Mouse (Mus musculus) cortical plate, adult 2 months (tissue): Measurements from ENCODE around the gene Olfr433. TPM values are rescaled to one million over a fixed set of nuclear protein-coding genes. Genes with fewer than 3 reads are reported as not detected.
"Not testable (repeated sequence)": the region's sequence is repeated elsewhere in the genome, so short reads cannot be mapped to it uniquely, and the experiment has no call there.

Experiments used
- H3K27ac ChIP-seq: fragments of 200-500 bp; 2 replicates; pipeline ENCODE4 v1.5.1; 2012; ENCODE audit warnings: low read length, control low read depth, inconsistent platforms; ENCODE audit not compliant: insufficient read depth
- H3K4me1 ChIP-seq: fragments of 200-500 bp; 2 replicates; pipeline ENCODE4 v1.6.1; 2011; ENCODE audit warnings: low read length; ENCODE audit not compliant: control insufficient read depth, insufficient read depth
- H3K4me3 ChIP-seq: fragments of 200-500 bp; 2 replicates; pipeline ENCODE4 v1.5.1; 2011; ENCODE audit warnings: mild to moderate bottlenecking, low read length, control low read depth; ENCODE audit not compliant: insufficient read depth
- CTCF ChIP-seq: fragments of 200-500 bp; IDR thresholded peaks from 2 replicates; pipeline ENCODE4 v1.5.1; 2011; ENCODE audit warnings: mild to moderate bottlenecking, control low read depth, low read length; ENCODE audit not compliant: insufficient read depth; ENCODE audit errors: extremely low read depth
- POLR2A ChIP-seq: fragments of 200-500 bp; IDR thresholded peaks from 2 replicates; pipeline ENCODE4 v1.6.1; 2011; ENCODE audit warnings: mild to moderate bottlenecking, low read length, control low read depth; ENCODE audit not compliant: insufficient read depth; ENCODE audit errors: extremely low read depth
- polyA plus RNA-seq: library from polyadenylated mRNA; depleted of rRNA; stranded (reverse); fragments of >200 nt; gene quantifications from 2 replicates; pipeline ENCODE4 v1.2.3, GENCODE M21; 2012; rRNA removed

Olfr433 gene
- polyA plus RNA-seq = not detected in 2 replicates

- TF ChIP-seq POLR2A (no peak), CTCF (no peak)
- no peak within 1 kb of the TSS for H3K4me3 ChIP-seq
- H3K27ac ChIP-seq = no peak within 1 kb of the TSS
- H3K4me1 ChIP-seq = no peaks in the 10 kb centered on the region
These were observed at the start of gene Olfr433 for GRCm38 (mm10) chr1:174040523-174041177. Gene Olfr433, plus strand, starts transcription at chr1:174040705.

GRCm38 (mm10) chr1:173995003-173995402 is 45.5 kb upstream of the Olfr433 start:
- Histone ChIP-seq H3K4me1 (no peaks in the 10 kb centered on the region), H3K27ac (no peak overlapping the region), H3K4me3 (no peak overlapping the region)
- TF ChIP-seq CTCF (no peak), POLR2A (no peak)

- not testable (repeated sequence) for H3K27ac ChIP-seq, H3K4me1 ChIP-seq, H3K4me3 ChIP-seq
These were observed 36.0 kb upstream of the Olfr433 start for GRCm38 (mm10) chr1:174004352-174005109.

GRCm38 (mm10) chr1:174007050-174007449 is 33.5 kb upstream of the Olfr433 start:
- H3K27ac ChIP-seq, H3K4me3 ChIP-seq, H3K4me1 ChIP-seq: not testable (repeated sequence)

- Histone ChIP-seq H3K4me1 (no peaks in the 10 kb centered on the region), H3K27ac (no peak within 1 kb of the TSS), H3K4me3 (no peak within 1 kb of the TSS)
- TF ChIP-seq POLR2A (no peak), CTCF (no peak)
These were observed 8.8 kb upstream of the Olfr433 start, which contains the start of gene Ifi205 for GRCm38 (mm10) chr1:174031698-174032097. Gene Ifi205, minus strand, starts transcription at chr1:174031810.

GRCm38 (mm10) chr1:174035841-174036240 is 4.7 kb upstream of the Olfr433 start:
- Histone ChIP-seq H3K27ac (no peak overlapping the region), H3K4me1 (no peaks in the 10 kb centered on the region), H3K4me3 (no peak overlapping the region)
- no peak for TF ChIP-seq POLR2A
- no peak for TF ChIP-seq CTCF

GRCm38 (mm10) chr1:174038480-174038879 is 2.0 kb upstream of the Olfr433 start:
- Histone ChIP-seq H3K4me3 (no peak overlapping the region), H3K27ac (no peak overlapping the region), H3K4me1 (no peaks in the 10 kb centered on the region)
- no peak for TF ChIP-seq POLR2A
- no peak for TF ChIP-seq CTCF

GRCm38 (mm10) chr1:174042091-174042884 is 1.8 kb downstream of the Olfr433 start:
- H3K4me1 ChIP-seq, H3K4me3 ChIP-seq, H3K27ac ChIP-seq: not testable (repeated sequence)

- no peak for TF ChIP-seq CTCF
- no peak for TF ChIP-seq POLR2A
- no peaks in the 10 kb centered on the region for H3K4me1 ChIP-seq
- no peak overlapping the region for H3K27ac ChIP-seq
- no peak overlapping the region for H3K4me3 ChIP-seq
These were observed 3.9 kb downstream of the Olfr433 start for GRCm38 (mm10) chr1:174044431-174044830.

- H3K4me1 ChIP-seq, H3K27ac ChIP-seq, H3K4me3 ChIP-seq: not testable (repeated sequence)
These were observed 7.7 kb downstream of the Olfr433 start for GRCm38 (mm10) chr1:174048227-174048626.

GRCm38 (mm10) chr1:174048893-174049292 is 8.4 kb downstream of the Olfr433 start, which contains the start of gene Olfr432:
Gene Olfr432, plus strand, starts transcription at chr1:174049205.
- Histone ChIP-seq H3K4me1 (no peaks in the 10 kb centered on the region), H3K27ac (no peak within 1 kb of the TSS), H3K4me3 (no peak within 1 kb of the TSS)
- TF ChIP-seq POLR2A = no peak
- TF ChIP-seq CTCF = no peak

GRCm38 (mm10) chr1:174049357-174049756 is 8.9 kb downstream of the Olfr433 start:
- H3K4me1 ChIP-seq, H3K4me3 ChIP-seq, H3K27ac ChIP-seq: not testable (repeated sequence)
